Mouse (Mus musculus) bone marrow macrophage, adult 2 months (primary cell): ENCODE measurements around the gene Arid1b.

ENCODE experiments used
- CTCF ChIP-seq: IDR thresholded peaks from 2 replicates; pipeline ENCODE4 v1.5.1; 2012; ENCODE audit warnings: low read depth, mild to moderate bottlenecking, low read length, moderate library complexity
- POLR2A ChIP-seq: IDR thresholded peaks from 2 replicates; pipeline ENCODE4 v1.6.1; 2012; ENCODE audit warnings: mild to moderate bottlenecking, low read depth, low read length, borderline replicate concordance

- no peak for TF ChIP-seq POLR2A
- TF ChIP-seq CTCF, result no peak
Measured at GRCm38 (mm10) chr17:5132987-5133355, 138.8 kb downstream of the Arid1b start.
